Mouse (Mus musculus): ENCODE measurements around the gene Epo.

The Epo gene

DNA sequence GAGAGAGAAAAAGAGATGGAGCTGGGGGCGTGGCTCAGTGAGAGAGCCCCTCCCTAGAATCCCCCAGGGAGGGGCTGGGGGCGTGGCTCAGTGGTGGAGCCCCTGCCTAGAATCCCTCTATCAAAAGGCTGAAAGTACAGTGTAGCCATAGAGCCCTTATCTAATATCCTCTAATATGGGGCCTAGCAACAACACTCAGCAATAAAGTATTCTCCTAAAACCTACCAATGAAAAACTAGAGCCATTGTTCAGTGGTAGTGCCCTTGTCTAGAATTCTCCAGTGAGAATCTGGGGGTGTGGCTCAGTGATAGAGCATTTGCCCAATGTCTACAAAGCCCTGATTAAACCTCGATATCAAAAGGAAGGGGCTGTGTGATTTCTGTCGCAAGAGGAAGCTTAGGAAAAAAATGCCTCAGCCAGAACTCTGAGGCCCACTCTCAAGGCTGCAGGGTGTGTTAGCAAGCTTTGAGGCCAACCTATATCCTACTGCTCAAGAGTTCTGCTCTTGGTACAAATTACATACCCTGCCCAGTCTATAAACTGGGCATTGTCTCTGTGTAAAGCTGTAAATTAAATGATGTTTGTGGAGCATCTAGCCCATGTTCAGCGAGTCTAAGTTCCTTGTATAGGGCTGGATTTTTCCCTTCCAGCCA is 60.7 kb downstream of the Epo start:
- DNase-seq, result no peak

DNA sequence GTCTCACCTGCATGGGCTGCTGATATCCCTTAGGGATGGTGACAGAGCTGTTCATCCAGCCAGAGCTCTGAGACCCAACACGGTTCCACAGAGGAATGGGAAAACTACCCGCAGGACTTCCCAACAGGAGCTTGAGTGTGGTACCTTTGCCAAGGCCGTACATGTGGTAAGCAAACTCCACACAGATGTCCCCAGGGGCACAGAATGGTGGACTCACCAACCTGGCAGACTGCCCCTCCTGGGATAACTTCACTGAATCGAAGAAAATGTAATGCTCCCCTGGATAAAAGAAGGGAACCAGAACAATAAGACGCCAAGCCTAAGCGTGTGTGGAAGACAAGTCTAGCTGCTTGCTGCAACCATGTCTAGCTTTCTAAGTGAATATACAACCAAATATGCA is 66.1 kb downstream of the Epo start:
- DNase-seq, result no peak

DNA sequence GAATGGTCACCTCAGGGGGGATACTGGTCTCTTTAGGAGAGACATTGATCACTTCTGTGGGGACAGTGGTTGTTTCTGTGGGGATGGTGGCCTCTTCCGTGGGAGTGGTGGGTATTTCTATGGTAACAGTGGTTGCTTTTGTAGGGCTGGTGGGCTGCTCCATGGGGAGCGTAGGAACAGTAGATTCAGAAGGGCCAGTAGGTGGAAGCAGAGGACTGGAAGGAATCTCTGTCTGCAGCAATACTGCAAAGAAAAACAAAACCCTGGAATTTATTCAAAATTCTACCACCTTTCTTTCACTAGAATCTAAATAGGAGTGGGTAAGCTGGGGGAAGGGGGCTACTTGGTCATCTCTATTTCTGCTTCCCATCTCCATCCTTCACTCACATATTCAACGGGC is 68.0 kb downstream of the Epo start:
- DNase-seq, result no peak

DNA sequence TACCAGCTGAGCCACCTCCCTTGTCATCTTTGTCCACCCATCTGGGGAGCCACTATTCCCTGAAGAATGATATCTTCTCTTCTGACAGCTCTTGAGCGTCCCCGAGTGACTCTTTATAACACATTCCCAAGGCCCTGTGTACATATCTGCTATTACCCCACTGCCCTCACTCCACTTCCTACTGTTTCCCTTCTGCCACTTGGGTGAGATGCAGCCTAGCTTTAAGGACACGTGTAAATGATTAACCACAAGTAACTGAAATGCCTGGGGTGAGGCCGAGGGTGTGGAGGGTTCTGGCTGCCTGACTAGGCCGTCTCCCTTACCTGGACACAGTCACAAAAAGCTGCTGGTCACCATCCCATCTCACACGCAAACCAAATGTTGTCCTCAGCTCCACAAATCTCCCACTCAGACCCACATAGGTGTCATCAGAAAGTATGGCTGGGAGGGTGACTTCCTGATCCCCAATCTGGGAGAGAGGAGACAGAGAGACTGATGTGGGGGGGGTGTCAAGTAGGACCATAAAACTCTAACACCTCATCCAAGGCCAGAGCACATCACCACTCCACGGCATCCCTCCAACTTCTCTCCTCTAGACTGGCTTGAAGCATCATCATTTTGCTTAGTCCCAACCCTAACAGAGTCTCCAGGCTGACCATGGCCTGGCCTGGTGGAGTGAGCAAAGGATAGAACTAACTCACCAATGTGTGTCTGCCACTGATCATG is 77.0 kb downstream of the Epo start:
- DNase-seq, result peak; percentile 63

DNA sequence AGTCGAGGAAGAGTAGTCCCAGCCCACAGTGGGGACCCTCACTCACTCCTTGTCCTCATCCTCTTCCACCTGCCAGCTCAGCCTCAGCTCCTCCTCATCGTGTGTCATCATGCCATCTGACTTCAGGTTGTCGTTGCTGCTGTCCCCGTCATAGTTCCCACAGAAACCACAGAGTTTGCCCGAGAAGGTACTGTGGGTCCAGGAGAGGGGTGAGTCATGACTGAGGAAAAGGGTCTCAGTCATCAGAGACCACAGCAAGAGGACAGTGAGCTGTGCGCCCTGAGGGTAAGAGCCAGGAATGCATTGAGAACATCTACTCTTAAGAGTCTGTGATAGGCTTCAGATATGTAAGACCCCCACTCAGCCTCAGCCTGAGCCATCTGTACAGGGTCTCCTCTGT is 77.8 kb downstream of the Epo start:
- no peak for DNase-seq

DNA sequence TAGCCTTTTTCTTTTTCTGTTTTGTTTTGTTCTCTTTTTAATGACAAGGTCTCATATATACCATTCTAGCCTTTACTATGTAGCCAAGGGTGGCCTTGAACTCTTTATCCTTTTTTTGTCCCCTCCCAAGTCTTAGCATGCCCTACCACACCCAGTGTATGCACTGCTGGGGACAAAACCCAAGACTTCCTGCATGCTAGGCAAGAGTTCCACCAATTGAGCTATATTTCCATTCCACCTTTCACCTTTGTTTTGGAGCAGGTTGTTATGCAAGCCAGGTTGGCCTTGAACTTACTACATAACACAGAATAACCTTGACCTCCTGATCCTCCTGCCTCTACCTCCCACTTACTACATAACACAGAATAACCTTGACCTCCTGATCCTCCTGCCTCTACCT is 87.5 kb downstream of the Epo start:
- no peak for DNase-seq

DNA sequence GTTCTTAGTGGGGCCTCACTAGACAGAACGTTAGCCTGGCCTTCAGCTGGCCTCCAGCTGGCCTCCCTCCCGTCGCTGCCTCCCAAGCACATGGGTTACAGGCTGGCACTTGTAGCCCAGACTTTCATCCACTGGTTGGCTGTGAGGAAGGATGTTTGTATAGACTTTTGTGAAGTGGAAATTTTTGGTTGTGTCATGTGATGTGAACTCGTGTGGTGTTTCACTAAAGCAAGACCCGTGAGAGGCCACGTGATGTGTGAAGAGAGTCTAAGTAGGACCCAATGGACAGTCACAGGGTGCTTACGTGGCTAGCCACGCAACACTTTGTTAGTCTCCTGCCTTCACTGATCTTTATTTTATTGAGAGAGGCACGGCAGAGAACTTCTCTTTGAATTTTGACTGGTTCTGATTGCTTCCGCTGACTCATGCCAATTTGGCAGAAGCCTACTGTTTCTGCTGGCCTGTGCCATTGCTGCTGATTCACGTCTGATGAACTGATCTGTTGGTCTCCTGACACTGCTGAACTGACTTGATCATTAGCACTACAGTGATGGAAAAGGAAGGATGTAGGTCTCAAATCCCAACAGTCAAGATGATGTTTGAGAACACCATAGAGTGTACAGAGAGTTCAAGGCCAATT is 92.7 kb downstream of the Epo start:
- no peak for DNase-seq

DNA sequence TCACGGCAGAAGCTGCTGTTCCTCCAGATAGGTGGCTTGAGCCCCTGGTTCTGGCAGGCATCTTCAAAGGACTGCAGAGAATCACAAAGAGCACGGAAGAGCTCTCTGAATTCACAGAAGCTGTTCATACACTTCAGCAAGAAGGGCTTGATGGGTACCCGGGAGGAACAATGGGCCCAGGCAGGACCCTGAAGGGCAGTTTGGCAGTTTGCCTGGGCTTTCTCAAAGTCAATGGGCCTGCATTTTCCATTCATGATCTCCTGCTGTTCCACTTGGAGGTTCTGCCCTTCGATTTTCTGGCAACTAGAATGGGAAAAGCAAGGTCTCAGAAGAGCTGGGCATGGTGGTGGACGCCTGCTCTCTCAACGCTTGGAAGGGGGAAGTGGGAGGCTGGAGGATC is 99.2 kb downstream of the Epo start:
- DNase-seq, result no peak

Measured in kidney, adult 11 months (tissue).